Mouse (Mus musculus): ENCODE measurements around the gene Sema7a. TPM values are rescaled to one million over a fixed set of nuclear protein-coding genes. Genes with fewer than 3 reads are reported as not detected.

Gene Sema7a
- total RNA-seq, 1 experiment = 7.5 TPM

GRCm38 (mm10) chr9:57949102-57949704 is 9.3 kb downstream of the Sema7a start:
- Histone ChIP-seq H3K4me1 (ENCODE audit: control insufficient read depth in 2 of 2, insufficient read depth in 2 of 2, low read length in 2 of 2, poor library complexity in 1 of 2) (peaks cover 0 to 2% of the 10 kb centered on the region in 2 experiments; a peak in 1 of 4 replicates), H3K9ac (ENCODE audit: insufficient read depth, low read depth, low read length, poor library complexity, severe bottlenecking) (no peak overlapping the region), H3K4me3 (ENCODE audit: insufficient read depth in 1 of 2, low read depth in 1 of 2, low read length in 2 of 2, poor library complexity in 1 of 2, severe bottlenecking in 1 of 2) (no peak overlapping the region), H3K36me3 (ENCODE audit: control insufficient read depth, insufficient read depth, low read length, poor library complexity, severe bottlenecking) (no peaks in the 10 kb centered on the region), H3K27ac (ENCODE audit: insufficient read depth, low read depth, low read length, poor library complexity, severe bottlenecking) (no peak overlapping the region), H3K9me3 (ENCODE audit: control insufficient read depth, insufficient read depth, low read depth, low read length) (no peaks in the 10 kb centered on the region)
- in situ Hi-C loops (cut with MboI; ENCODE audit: low sequenced_read_pairs in 2 of 2, unreplicated experiment in 2 of 2) = no loop called here
- TF ChIP-seq MAFK (IDR thresholded peaks at IDR 0.05; ENCODE audit: insufficient read depth, low read depth, low read length) = no peak
- no peak for TF ChIP-seq CHD2 (IDR thresholded peaks at IDR 0.05; ENCODE audit: low read depth, low read length)
- no peak for TF ChIP-seq HCFC1 (IDR thresholded peaks at IDR 0.05; ENCODE audit: borderline replicate concordance, insufficient read depth, low read length)
- no peak for TF ChIP-seq ZNF384 (IDR thresholded peaks at IDR 0.05; ENCODE audit: low read depth, low read length)
- DNase-seq (ENCODE audit: low read depth, low spot score) = no peak

- Histone ChIP-seq H3K9ac (ENCODE audit: insufficient read depth, low read depth, low read length, poor library complexity, severe bottlenecking) (no peak overlapping the region), H3K9me3 (ENCODE audit: control insufficient read depth, insufficient read depth, low read depth, low read length) (no peaks in the 10 kb centered on the region), H3K4me1 (ENCODE audit: control insufficient read depth in 2 of 2, insufficient read depth in 2 of 2, low read length in 2 of 2, poor library complexity in 1 of 2) (peaks cover 0 to 2% of the 10 kb centered on the region in 2 experiments; a peak in 1 of 4 replicates), H3K36me3 (ENCODE audit: control insufficient read depth, insufficient read depth, low read length, poor library complexity, severe bottlenecking) (no peaks in the 10 kb centered on the region), H3K4me3 (ENCODE audit: insufficient read depth in 1 of 2, low read depth in 1 of 2, low read length in 2 of 2, poor library complexity in 1 of 2, severe bottlenecking in 1 of 2) (no peak overlapping the region), H3K27ac (ENCODE audit: insufficient read depth, low read depth, low read length, poor library complexity, severe bottlenecking) (no peak overlapping the region)
- DNase-seq (ENCODE audit: low read depth, low spot score) = no peak
- in situ Hi-C loops (cut with MboI; ENCODE audit: low sequenced_read_pairs in 2 of 2, unreplicated experiment in 2 of 2) = no loop called here
- TF ChIP-seq ZNF384 (IDR thresholded peaks at IDR 0.05; ENCODE audit: low read depth, low read length) (no peak), ZC3H11A (IDR thresholded peaks at IDR 0.05; ENCODE audit: borderline replicate concordance, low read depth, low read length) (no peak), CHD2 (IDR thresholded peaks at IDR 0.05; ENCODE audit: low read depth, low read length) (no peak), MAFK (IDR thresholded peaks at IDR 0.05; ENCODE audit: insufficient read depth, low read depth, low read length) (no peak), HCFC1 (IDR thresholded peaks at IDR 0.05; ENCODE audit: borderline replicate concordance, insufficient read depth, low read length) (no peak)
Observed at GRCm38 (mm10) chr9:57949879-57950278, 10.0 kb downstream of the Sema7a start.

GRCm38 (mm10) chr9:57950519-57950918 is 10.6 kb downstream of the Sema7a start:
- no peak for DNase-seq (ENCODE audit: low read depth, low spot score)
- TF ChIP-seq MAFK (IDR thresholded peaks at IDR 0.05; ENCODE audit: insufficient read depth, low read depth, low read length) (no peak), CHD2 (IDR thresholded peaks at IDR 0.05; ENCODE audit: low read depth, low read length) (no peak), ZC3H11A (IDR thresholded peaks at IDR 0.05; ENCODE audit: borderline replicate concordance, low read depth, low read length) (no peak), ZNF384 (IDR thresholded peaks at IDR 0.05; ENCODE audit: low read depth, low read length) (no peak), HCFC1 (IDR thresholded peaks at IDR 0.05; ENCODE audit: borderline replicate concordance, insufficient read depth, low read length) (no peak)
- in situ Hi-C loops (cut with MboI; ENCODE audit: low sequenced_read_pairs in 2 of 2, unreplicated experiment in 2 of 2) = no loop called here
- Histone ChIP-seq H3K4me1 (ENCODE audit: control insufficient read depth in 2 of 2, insufficient read depth in 2 of 2, low read length in 2 of 2, poor library complexity in 1 of 2) (peaks cover 0 to 2% of the 10 kb centered on the region in 2 experiments; a peak in 1 of 4 replicates), H3K9me3 (ENCODE audit: control insufficient read depth, insufficient read depth, low read depth, low read length) (no peaks in the 10 kb centered on the region), H3K36me3 (ENCODE audit: control insufficient read depth, insufficient read depth, low read length, poor library complexity, severe bottlenecking) (no peaks in the 10 kb centered on the region), H3K27ac (ENCODE audit: insufficient read depth, low read depth, low read length, poor library complexity, severe bottlenecking) (no peak overlapping the region), H3K9ac (ENCODE audit: insufficient read depth, low read depth, low read length, poor library complexity, severe bottlenecking) (no peak overlapping the region), H3K4me3 (ENCODE audit: insufficient read depth in 1 of 2, low read depth in 1 of 2, low read length in 2 of 2, poor library complexity in 1 of 2, severe bottlenecking in 1 of 2) (no peak overlapping the region)

- Histone ChIP-seq H3K27ac (ENCODE audit: insufficient read depth, low read depth, low read length, poor library complexity, severe bottlenecking) (no peak overlapping the region), H3K4me3 (ENCODE audit: insufficient read depth in 1 of 2, low read depth in 1 of 2, low read length in 2 of 2, poor library complexity in 1 of 2, severe bottlenecking in 1 of 2) (no peak overlapping the region), H3K9me3 (ENCODE audit: control insufficient read depth, insufficient read depth, low read depth, low read length) (no peaks in the 10 kb centered on the region), H3K9ac (ENCODE audit: insufficient read depth, low read depth, low read length, poor library complexity, severe bottlenecking) (no peak overlapping the region), H3K4me1 (ENCODE audit: control insufficient read depth in 2 of 2, insufficient read depth in 2 of 2, low read length in 2 of 2, poor library complexity in 1 of 2) (peaks cover 0 to 2% of the 10 kb centered on the region in 2 experiments; a peak in 1 of 4 replicates), H3K36me3 (ENCODE audit: control insufficient read depth, insufficient read depth, low read length, poor library complexity, severe bottlenecking) (no peaks in the 10 kb centered on the region)
- TF ChIP-seq ZNF384 (IDR thresholded peaks at IDR 0.05; ENCODE audit: low read depth, low read length) = no peak
- TF ChIP-seq ZC3H11A (IDR thresholded peaks at IDR 0.05; ENCODE audit: borderline replicate concordance, low read depth, low read length) = no peak
- TF ChIP-seq HCFC1 (IDR thresholded peaks at IDR 0.05; ENCODE audit: borderline replicate concordance, insufficient read depth, low read length) = no peak
- no peak for TF ChIP-seq CHD2 (IDR thresholded peaks at IDR 0.05; ENCODE audit: low read depth, low read length)
- no peak for TF ChIP-seq MAFK (IDR thresholded peaks at IDR 0.05; ENCODE audit: insufficient read depth, low read depth, low read length)
- in situ Hi-C loops (cut with MboI; ENCODE audit: low sequenced_read_pairs in 2 of 2, unreplicated experiment in 2 of 2) = no loop called here
- DNase-seq (ENCODE audit: low read depth, low spot score) = no peak
Observed at GRCm38 (mm10) chr9:57951993-57952392, 12.1 kb downstream of the Sema7a start.

All from ES-E14 (cell line).